Mouse (Mus musculus) brain, embryonic 14.5 days (tissue): Measurements from ENCODE around the gene Nosip.

Experiments
- CTCF ChIP-seq: fragments of 200-500 bp; IDR thresholded peaks from 2 replicates; pipeline ENCODE4 v1.5.1; 2012; ENCODE audit warnings: inconsistent platforms, mild to moderate bottlenecking, moderate library complexity, borderline replicate concordance; ENCODE audit not compliant: insufficient read depth, insufficient read length; ENCODE audit errors: extremely low read depth
- POLR2A ChIP-seq: fragments of 200-500 bp; IDR thresholded peaks from 2 replicates; pipeline ENCODE4 v1.6.1; 2012; ENCODE audit warnings: mild to moderate bottlenecking, inconsistent platforms, borderline replicate concordance; ENCODE audit not compliant: poor library complexity, insufficient read depth, insufficient read length, severe bottlenecking; ENCODE audit errors: extremely low read depth

DNA sequence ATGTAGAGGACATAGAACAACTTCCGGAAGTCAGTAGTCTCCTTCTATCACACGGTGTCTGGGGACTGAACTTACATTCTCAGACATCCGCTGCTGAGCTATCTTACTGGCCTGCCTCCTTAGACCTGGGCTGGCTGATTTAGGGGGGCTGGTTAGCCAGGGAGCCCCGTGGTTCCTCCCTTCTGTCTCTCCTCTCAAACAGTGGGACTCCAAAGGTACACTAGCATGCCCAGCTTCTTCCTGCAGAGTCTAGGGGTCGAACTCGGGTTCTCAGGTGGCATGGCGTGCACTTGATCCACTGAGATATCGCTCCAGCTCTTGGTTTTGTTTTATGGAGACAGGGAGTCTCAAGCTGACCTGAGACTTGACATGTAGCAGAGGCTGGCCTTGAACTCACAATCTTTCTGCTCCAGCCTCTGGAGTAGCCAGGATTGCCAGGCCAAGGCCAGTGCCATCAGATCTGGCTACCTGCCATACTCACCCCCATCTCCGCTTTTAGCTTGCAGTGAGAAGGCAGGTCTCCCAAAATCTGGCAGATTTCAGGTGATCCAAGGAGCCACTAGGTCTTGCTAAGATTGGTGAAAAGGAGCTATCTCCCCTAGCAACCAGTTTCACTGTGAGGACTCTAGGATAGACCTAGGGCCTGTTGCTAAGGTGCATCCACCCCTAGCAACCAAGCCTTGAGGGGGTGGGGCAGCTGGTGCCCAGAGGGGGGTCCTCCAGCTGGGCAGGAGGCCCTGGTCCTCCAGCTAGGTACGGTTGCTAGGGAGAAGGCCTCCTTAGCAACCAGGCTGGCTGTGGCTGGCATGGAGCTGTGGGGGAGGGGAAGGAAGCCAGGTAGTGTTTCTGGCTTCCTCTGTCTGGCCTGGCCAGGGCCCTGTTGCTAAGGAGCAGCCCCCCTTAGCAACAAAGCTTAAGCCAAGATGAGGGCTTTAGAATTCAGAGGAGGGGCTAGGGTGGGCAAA lies 3.3 kb upstream of the Nosip start:
- TF ChIP-seq POLR2A (no peak), CTCF (no peak)
